Comparison of ENCODE assay signal across 25 mouse cellular contexts in genomic region chr6:50969341-50969740, GRCm38 (mm10).
DNase-seq lines count a peak whose midpoint lies in the region; ATAC-seq and TF ChIP-seq lines count a peak whose summit lies in the region.
"Had no signal": no experiment of that assay in that cellular context is flagged by ENCODE, and none has a peak within 500 bp of the region (broad histone marks: within the 10 kb centered on the region; RNA-seq: fewer than 3 reads in every experiment).

No protein-coding gene starts in this region.

- H3K4me2 ChIP-seq in lung, embryonic 14.5 days = no peak overlapping the region
- H3K4me2 ChIP-seq in embryonic facial prominence, embryonic 12.5 days (replicated peaks) = no peak overlapping the region
- no peak overlapping the region for H3K4me2 ChIP-seq in embryonic facial prominence, embryonic 15.5 days (replicated peaks)
- no peak overlapping the region for H3K4me2 ChIP-seq in limb, embryonic 15.5 days
- H3K4me2 ChIP-seq in midbrain, embryonic 11.5 days = no peak overlapping the region
- H3K4me2 ChIP-seq: forebrain, embryonic 15.5 days; heart, embryonic 13.5 days; hindbrain, embryonic 12.5 days; liver, embryonic 11.5 days; stomach, embryonic 15.5 days had no signal

- H3K27ac ChIP-seq in lung, embryonic 14.5 days (ENCODE audit: low read depth) = no peak overlapping the region
- H3K27ac ChIP-seq in embryonic facial prominence, embryonic 12.5 days = peak overlapping the region; percentile 78
- H3K27ac ChIP-seq in embryonic facial prominence, embryonic 15.5 days (replicated peaks) = peak overlapping the region; percentile 65
- peak overlapping the region; percentile 48; the same call in 1 of the 2 replicates for H3K27ac ChIP-seq in limb, embryonic 15.5 days
- H3K27ac ChIP-seq in midbrain, embryonic 11.5 days (ENCODE audit: low read depth, low read length) = no peak overlapping the region
- H3K27ac ChIP-seq: forebrain, embryonic 15.5 days; heart, adult 2 months; hindbrain, embryonic 12.5 days; macrophage; stomach, embryonic 15.5 days had no signal

- no peaks in the 10 kb centered on the region for H3K36me3 ChIP-seq in lung, embryonic 14.5 days (ENCODE audit: insufficient read depth)
- no peaks in the 10 kb centered on the region for H3K36me3 ChIP-seq in embryonic facial prominence, embryonic 12.5 days
- H3K36me3 ChIP-seq in embryonic facial prominence, embryonic 15.5 days = no peaks in the 10 kb centered on the region
- H3K36me3 ChIP-seq in limb, embryonic 15.5 days = no peaks in the 10 kb centered on the region
- no peaks in the 10 kb centered on the region for H3K36me3 ChIP-seq in midbrain, embryonic 11.5 days (ENCODE audit: control insufficient read depth, insufficient read depth, low read length)
- H3K36me3 ChIP-seq: forebrain, embryonic 15.5 days; heart, embryonic 13.5 days; hindbrain, embryonic 12.5 days; stomach, embryonic 15.5 days had no signal

- peak; percentile 28; the same call in 1 of the 2 replicates for ATAC-seq in lung, embryonic 14.5 days (ENCODE audit: insufficient read depth)
- no peak for ATAC-seq in embryonic facial prominence, embryonic 12.5 days (ENCODE audit: insufficient number of reproducible peaks, insufficient read depth, low FRiP score, low TSS enrichment)
- ATAC-seq in embryonic facial prominence, embryonic 15.5 days (ENCODE audit: insufficient number of reproducible peaks, low FRiP score, low TSS enrichment, low read depth) = no peak
- ATAC-seq in limb, embryonic 15.5 days (ENCODE audit: insufficient number of reproducible peaks, low FRiP score, low TSS enrichment, low read depth) = no peak
- no peak for ATAC-seq in midbrain, embryonic 11.5 days (ENCODE audit: low FRiP score)
- ATAC-seq: activated CD4-positive, CD25-positive, alpha-beta regulatory T cell, adult 4 months; forebrain, embryonic 15.5 days; intestine, postnatal 0 days; liver, postnatal 0 days had no signal

- H3K4me1 ChIP-seq in lung, embryonic 14.5 days (ENCODE audit: insufficient read depth) = peaks cover 15% of the 10 kb centered on the region; the same call in 1 of the 2 replicates
- H3K4me1 ChIP-seq in embryonic facial prominence, embryonic 12.5 days = peaks cover 20% of the 10 kb centered on the region; the same call in 1 of the 2 replicates
- peaks cover 22% of the 10 kb centered on the region for H3K4me1 ChIP-seq in embryonic facial prominence, embryonic 15.5 days
- H3K4me1 ChIP-seq in limb, embryonic 15.5 days = peaks cover 26% of the 10 kb centered on the region
- no peaks in the 10 kb centered on the region for H3K4me1 ChIP-seq in midbrain, embryonic 11.5 days (ENCODE audit: control insufficient read depth, insufficient read depth, low read length)

- H3K4me3 ChIP-seq in lung, embryonic 14.5 days (ENCODE audit: low read depth, low read length) = no peak overlapping the region
- no peak overlapping the region for H3K4me3 ChIP-seq in embryonic facial prominence, embryonic 12.5 days
- H3K4me3 ChIP-seq in embryonic facial prominence, embryonic 15.5 days (replicated peaks) = no peak overlapping the region
- H3K4me3 ChIP-seq in limb, embryonic 15.5 days = no peak overlapping the region
- no peak overlapping the region for H3K4me3 ChIP-seq in midbrain, embryonic 11.5 days (ENCODE audit: low read depth, low read length)
- H3K4me3 ChIP-seq: erythroblast, embryonic 14.5 days; forebrain, embryonic 15.5 days; heart, adult 2 months; heart, embryonic 13.5 days; hindbrain, embryonic 12.5 days; stomach, embryonic 15.5 days had no signal

- H3K9me3 ChIP-seq in lung, embryonic 14.5 days (ENCODE audit: low read depth, low read length) = no peaks in the 10 kb centered on the region
- no peaks in the 10 kb centered on the region for H3K9me3 ChIP-seq in embryonic facial prominence, embryonic 12.5 days
- H3K9me3 ChIP-seq in embryonic facial prominence, embryonic 15.5 days (replicated peaks) = no peaks in the 10 kb centered on the region
- no peaks in the 10 kb centered on the region for H3K9me3 ChIP-seq in limb, embryonic 15.5 days
- no peaks in the 10 kb centered on the region for H3K9me3 ChIP-seq in midbrain, embryonic 11.5 days (ENCODE audit: control insufficient read depth, low read length)
- H3K9me3 ChIP-seq: forebrain, embryonic 15.5 days; heart, embryonic 13.5 days; hindbrain, embryonic 12.5 days; stomach, embryonic 15.5 days had no signal

- no peak for TF ChIP-seq CTCF in lung, embryonic 14.5 days (IDR thresholded peaks at IDR 0.05; ENCODE audit: low read depth)

- no peak for DNase-seq in lung, embryonic 14.5 days
- no peak for DNase-seq in lung, postnatal 10 days
- DNase-seq in midbrain, embryonic 11.5 days (ENCODE audit: low spot score, missing footprints) = no peak
- DNase-seq in spleen, postnatal 14 days (ENCODE audit: low spot score in 2 of 2) = no peak
- DNase-seq: adrenal gland, adult 8-10 months; cerebellum, adult 18-20 months; cerebellum, postnatal 14 days; gastrocnemius, postnatal 36 days; heart, adult 2 months; layer of hippocampus, adult 9-11 months; liver, postnatal 0 days; thymus, adult 2 months; thymus, postnatal 4 days had no signal

- WGBS in lung, embryonic 14.5 days = 31% methylated on average over 6 of the region's 6 CpGs
- WGBS in embryonic facial prominence, embryonic 12.5 days = 55% methylated on average over 6 of the region's 6 CpGs
- 42% methylated on average over 6 of the region's 6 CpGs for WGBS in embryonic facial prominence, embryonic 15.5 days
- WGBS in limb, embryonic 15.5 days = 19% methylated on average over 6 of the region's 6 CpGs
- 76% methylated on average over 6 of the region's 6 CpGs for WGBS in midbrain, embryonic 11.5 days

- no peak overlapping the region for H3K9ac ChIP-seq in lung, embryonic 14.5 days
- H3K9ac ChIP-seq in embryonic facial prominence, embryonic 12.5 days = no peak overlapping the region
- H3K9ac ChIP-seq in embryonic facial prominence, embryonic 15.5 days = no peak overlapping the region
- H3K9ac ChIP-seq in limb, embryonic 15.5 days = no peak overlapping the region
- no peak overlapping the region for H3K9ac ChIP-seq in midbrain, embryonic 11.5 days (ENCODE audit: low read length)
- H3K9ac ChIP-seq: forebrain, embryonic 15.5 days; heart, embryonic 13.5 days; hindbrain, embryonic 12.5 days; liver, postnatal 0 days; stomach, embryonic 15.5 days had no signal

- no peaks in the 10 kb centered on the region for H3K27me3 ChIP-seq in lung, embryonic 14.5 days (ENCODE audit: insufficient read depth, low read length)
- no peaks in the 10 kb centered on the region for H3K27me3 ChIP-seq in embryonic facial prominence, embryonic 12.5 days
- H3K27me3 ChIP-seq in embryonic facial prominence, embryonic 15.5 days = no peaks in the 10 kb centered on the region
- no peaks in the 10 kb centered on the region for H3K27me3 ChIP-seq in limb, embryonic 15.5 days
- H3K27me3 ChIP-seq in midbrain, embryonic 11.5 days (ENCODE audit: control insufficient read depth, insufficient read depth, low read length) = no peaks in the 10 kb centered on the region
- H3K27me3 ChIP-seq: forebrain, embryonic 15.5 days; heart, embryonic 13.5 days; stomach, embryonic 15.5 days had no signal

Comparison
In these comparisons a context has a peak if more than half of its experiments do, and no peak if none do; other contexts are left out.
1. H3K27ac ChIP-seq: peak in embryonic facial prominence, embryonic 12.5 days (single experiment), embryonic facial prominence, embryonic 15.5 days (single experiment) and limb, embryonic 15.5 days (single experiment); none in lung, embryonic 14.5 days (single experiment) and midbrain, embryonic 11.5 days (single experiment).